Mouse (Mus musculus): ENCODE results near the gene Dstyk. TPM values are rescaled to one million over a fixed set of nuclear protein-coding genes. Genes with fewer than 3 reads are reported as not detected.

The Dstyk gene
- 10.6 and 11.4 TPM in 2 replicates for polyA plus RNA-seq (2014; fragmentation: Nextera tagmentation; extraction: Ambion mirVana)

GRCm38 (mm10) chr1:132417319-132418251, at the start of gene Dstyk:
Gene Dstyk (plus strand): TSS chr1:132417555.
- H3K4me3 ChIP-seq (replicated peaks; ENCODE audit: low read depth, low read length), result peak within 1 kb of the TSS; percentile 74
- H3K36me3 ChIP-seq (ENCODE audit: control insufficient read depth, insufficient read depth, low read length), result no peaks in the 10 kb centered on the region
- no peaks in the 10 kb centered on the region for H3K27me3 ChIP-seq (ENCODE audit: control insufficient read depth, insufficient read depth, low read length)
- H3K4me2 ChIP-seq (ENCODE audit: low read length), result peak within 1 kb of the TSS; percentile 78
- H3K9ac ChIP-seq (replicated peaks; ENCODE audit: low read length), result peak within 1 kb of the TSS; percentile 69
- no peaks in the 10 kb centered on the region for H3K9me3 ChIP-seq (ENCODE audit: control insufficient read depth, low read length)
- peaks cover 14% of the 10 kb centered on the region for H3K4me1 ChIP-seq (ENCODE audit: control insufficient read depth, insufficient read depth, low read length)
- under 1% methylated on average over 79 of the region's 85 CpGs for WGBS
- peak; percentile 96 for DNase-seq
- ATAC-seq (ENCODE audit: low FRiP score, low TSS enrichment), result peak; percentile 95
- peak within 1 kb of the TSS; percentile 91 for H3K27ac ChIP-seq (replicated peaks; ENCODE audit: low read depth, low read length)

GRCm38 (mm10) chr1:132367692-132368506, 49.5 kb upstream of the Dstyk start:
- ATAC-seq (ENCODE audit: low FRiP score, low TSS enrichment) (peak; percentile 81), DNase-seq (peak; percentile 95)
- Histone ChIP-seq H3K27me3 (ENCODE audit: control insufficient read depth, insufficient read depth, low read length) (no peaks in the 10 kb centered on the region), H3K9me3 (ENCODE audit: control insufficient read depth, low read length) (no peaks in the 10 kb centered on the region), H3K27ac (replicated peaks; ENCODE audit: low read depth, low read length) (no peak overlapping the region), H3K9ac (replicated peaks; ENCODE audit: low read length) (no peak overlapping the region), H3K4me1 (ENCODE audit: control insufficient read depth, insufficient read depth, low read length) (peaks cover 26% of the 10 kb centered on the region), H3K36me3 (ENCODE audit: control insufficient read depth, insufficient read depth, low read length) (peaks cover 16% of the 10 kb centered on the region), H3K4me2 (ENCODE audit: low read length) (no peak overlapping the region), H3K4me3 (replicated peaks; ENCODE audit: low read depth, low read length) (no peak overlapping the region)
- 34% methylated on average over 7 of the region's 7 CpGs for WGBS

DNA sequence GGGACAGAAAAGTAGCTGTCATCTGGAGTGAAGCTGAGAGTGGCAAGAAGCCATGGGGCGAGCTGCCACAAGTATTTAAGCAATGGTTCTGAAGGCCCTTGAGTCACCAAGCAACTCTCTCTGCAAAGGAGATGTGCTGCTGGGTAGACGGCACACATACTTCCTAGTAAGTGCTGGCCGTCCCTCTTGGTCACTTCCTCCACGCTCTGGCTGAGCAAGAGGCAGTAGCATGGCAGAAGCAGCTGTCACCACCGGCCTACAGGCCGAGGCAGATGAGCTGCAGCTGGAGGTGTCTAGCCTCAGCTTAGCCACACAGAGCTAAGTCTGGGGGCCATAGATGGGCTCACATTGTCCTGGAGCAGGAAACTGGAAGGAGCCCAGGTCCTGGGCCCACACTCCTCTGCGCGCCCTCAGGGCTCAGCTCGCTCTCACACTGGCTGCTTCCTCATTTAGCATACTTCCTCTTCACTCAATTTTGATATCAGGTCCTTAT, 46.6 kb upstream of the Dstyk start:
- Histone ChIP-seq H3K27ac (replicated peaks; ENCODE audit: low read depth, low read length) (peak overlapping the region; percentile 89), H3K4me3 (replicated peaks; ENCODE audit: low read depth, low read length) (no peak overlapping the region), H3K9ac (replicated peaks; ENCODE audit: low read length) (no peak overlapping the region), H3K36me3 (ENCODE audit: control insufficient read depth, insufficient read depth, low read length) (peaks cover 19% of the 10 kb centered on the region), H3K4me2 (ENCODE audit: low read length) (no peak overlapping the region), H3K4me1 (ENCODE audit: control insufficient read depth, insufficient read depth, low read length) (peaks cover 54% of the 10 kb centered on the region), H3K27me3 (ENCODE audit: control insufficient read depth, insufficient read depth, low read length) (no peaks in the 10 kb centered on the region), H3K9me3 (ENCODE audit: control insufficient read depth, low read length) (no peaks in the 10 kb centered on the region)
- 86% methylated on average over 9 of the region's 9 CpGs for WGBS
- no peak for ATAC-seq (ENCODE audit: low FRiP score, low TSS enrichment)
- no peak for DNase-seq

- H3K27me3 ChIP-seq (ENCODE audit: control insufficient read depth, insufficient read depth, low read length), result no peaks in the 10 kb centered on the region
These were observed 45.9 kb upstream of the Dstyk start for GRCm38 (mm10) chr1:132371298-132372081.

GRCm38 (mm10) chr1:132372354-132372753, 45.0 kb upstream of the Dstyk start:
- ATAC-seq (ENCODE audit: low FRiP score, low TSS enrichment), result peak; percentile 40; the same call in 1 of the 2 replicates
- Histone ChIP-seq H3K27ac (replicated peaks; ENCODE audit: low read depth, low read length) (peak overlapping the region; percentile 89), H3K9ac (replicated peaks; ENCODE audit: low read length) (peak overlapping the region; percentile 24; the same call in 1 of the 2 replicates), H3K9me3 (ENCODE audit: control insufficient read depth, low read length) (no peaks in the 10 kb centered on the region), H3K36me3 (ENCODE audit: control insufficient read depth, insufficient read depth, low read length) (peaks cover 24% of the 10 kb centered on the region), H3K4me1 (ENCODE audit: control insufficient read depth, insufficient read depth, low read length) (peaks cover 61% of the 10 kb centered on the region), H3K4me3 (replicated peaks; ENCODE audit: low read depth, low read length) (no peak overlapping the region), H3K4me2 (ENCODE audit: low read length) (0 out of 2 replicates have a peak overlapping the region, but pooled peaks have one; percentile 17), H3K27me3 (ENCODE audit: control insufficient read depth, insufficient read depth, low read length) (no peaks in the 10 kb centered on the region)
- peak; percentile 72 for DNase-seq
- WGBS, result 27% methylated on average over 5 of the region's 5 CpGs

More at GRCm38 (mm10) chr1:132371298-132372081, 45.9 kb upstream of the Dstyk start:
- H3K27ac ChIP-seq (replicated peaks; ENCODE audit: low read depth, low read length), result peak overlapping the region; percentile 89
- peaks cover 19% of the 10 kb centered on the region for H3K36me3 ChIP-seq (ENCODE audit: control insufficient read depth, insufficient read depth, low read length)
- WGBS, result 46% methylated on average over 8 of the region's 8 CpGs
- H3K4me2 ChIP-seq (ENCODE audit: low read length), result no peak overlapping the region
- H3K4me1 ChIP-seq (ENCODE audit: control insufficient read depth, insufficient read depth, low read length), result peaks cover 59% of the 10 kb centered on the region
- H3K9me3 ChIP-seq (ENCODE audit: control insufficient read depth, low read length), result no peaks in the 10 kb centered on the region
- H3K9ac ChIP-seq (replicated peaks; ENCODE audit: low read length), result no peak overlapping the region
- DNase-seq (no peak), ATAC-seq (ENCODE audit: low FRiP score, low TSS enrichment) (no peak)
- no peak overlapping the region for H3K4me3 ChIP-seq (replicated peaks; ENCODE audit: low read depth, low read length)

- peaks cover 61% of the 10 kb centered on the region for H3K4me1 ChIP-seq (ENCODE audit: control insufficient read depth, insufficient read depth, low read length)
These were observed 44.3 kb upstream of the Dstyk start for GRCm38 (mm10) chr1:132372896-132373534.

GRCm38 (mm10) chr1:132374140-132374872, 43.0 kb upstream of the Dstyk start:
- Histone ChIP-seq H3K27ac (replicated peaks; ENCODE audit: low read depth, low read length) (peak overlapping the region; percentile 89), H3K9ac (replicated peaks; ENCODE audit: low read length) (no peak overlapping the region), H3K4me1 (ENCODE audit: control insufficient read depth, insufficient read depth, low read length) (peaks cover 61% of the 10 kb centered on the region), H3K9me3 (ENCODE audit: control insufficient read depth, low read length) (no peaks in the 10 kb centered on the region), H3K36me3 (ENCODE audit: control insufficient read depth, insufficient read depth, low read length) (peaks cover 42% of the 10 kb centered on the region), H3K4me2 (ENCODE audit: low read length) (no peak overlapping the region), H3K4me3 (replicated peaks; ENCODE audit: low read depth, low read length) (no peak overlapping the region), H3K27me3 (ENCODE audit: control insufficient read depth, insufficient read depth, low read length) (no peaks in the 10 kb centered on the region)
- peak; percentile 14; the same call in 1 of the 2 replicates for ATAC-seq (ENCODE audit: low FRiP score, low TSS enrichment)
- DNase-seq, result peak; percentile 66
- WGBS, result 51% methylated on average over 5 of the region's 5 CpGs

More at GRCm38 (mm10) chr1:132372896-132373534, 44.3 kb upstream of the Dstyk start:
- H3K27me3 ChIP-seq (ENCODE audit: control insufficient read depth, insufficient read depth, low read length), result no peaks in the 10 kb centered on the region
- ATAC-seq (ENCODE audit: low FRiP score, low TSS enrichment), result no peak
- no peak for DNase-seq
- no peaks in the 10 kb centered on the region for H3K9me3 ChIP-seq (ENCODE audit: control insufficient read depth, low read length)
- H3K27ac ChIP-seq (replicated peaks; ENCODE audit: low read depth, low read length), result peak overlapping the region; percentile 89
- H3K4me3 ChIP-seq (replicated peaks; ENCODE audit: low read depth, low read length), result no peak overlapping the region
- H3K9ac ChIP-seq (replicated peaks; ENCODE audit: low read length), result 0 out of 2 replicates have a peak overlapping the region, but pooled peaks have one; percentile 24
- WGBS, result 82% methylated on average over 6 of the region's 6 CpGs
- H3K36me3 ChIP-seq (ENCODE audit: control insufficient read depth, insufficient read depth, low read length), result peaks cover 30% of the 10 kb centered on the region
- H3K4me2 ChIP-seq (ENCODE audit: low read length), result 0 out of 2 replicates have a peak overlapping the region, but pooled peaks have one; percentile 17
